Mouse (Mus musculus) ovary, adult 18-20 months (tissue): ENCODE results near the gene C1qa.

Experiments
- DNase-seq: peaks from one replicate; pipeline ENCODE4 v3.0.0; 2022; ENCODE audit warnings: low spot score, mixed read lengths

Gene C1qa

DNA sequence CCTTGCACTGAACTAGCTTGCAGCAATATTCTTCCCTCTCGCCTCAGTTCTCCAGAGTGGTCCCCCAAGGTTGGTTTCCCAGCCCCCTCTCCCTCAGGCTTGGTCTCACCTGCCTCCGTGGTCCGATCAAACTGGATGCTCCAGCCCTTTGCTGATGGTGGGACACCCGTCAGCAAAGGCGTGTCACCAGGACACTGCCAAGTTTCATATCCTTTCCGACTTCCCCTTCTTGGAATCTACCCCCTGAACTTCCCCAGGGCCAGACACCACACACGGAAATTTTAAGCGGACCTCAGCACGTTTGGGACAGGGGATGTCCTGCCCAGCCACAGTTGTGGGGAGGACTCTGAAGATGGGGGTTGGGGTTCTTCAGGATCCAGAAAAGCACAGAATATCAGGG, at the start of gene C1qa:
TSS of gene C1qa (minus strand) at position 167 of the 400 bp plus-strand sequence.
- no peak for DNase-seq

DNA sequence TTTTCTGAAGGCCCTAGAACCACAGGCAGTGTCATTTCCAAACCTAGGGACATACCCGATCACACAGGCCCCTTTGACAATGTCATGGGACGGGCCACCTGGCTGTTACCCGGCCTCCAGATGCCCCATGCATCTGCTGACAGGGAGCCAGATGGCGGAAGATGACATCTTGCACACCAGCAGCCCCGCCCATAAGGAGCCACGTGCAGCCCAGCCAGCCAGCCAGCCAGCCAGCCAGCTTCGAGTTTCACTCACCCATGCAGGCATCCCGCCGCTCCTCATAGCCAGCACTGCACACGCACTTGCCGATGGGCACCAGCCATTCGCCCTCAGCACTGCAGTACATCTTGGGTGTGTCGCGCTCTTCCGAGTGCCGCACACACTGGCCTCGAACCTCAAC, 46.8 kb upstream of the C1qa start:
- no peak for DNase-seq

DNA sequence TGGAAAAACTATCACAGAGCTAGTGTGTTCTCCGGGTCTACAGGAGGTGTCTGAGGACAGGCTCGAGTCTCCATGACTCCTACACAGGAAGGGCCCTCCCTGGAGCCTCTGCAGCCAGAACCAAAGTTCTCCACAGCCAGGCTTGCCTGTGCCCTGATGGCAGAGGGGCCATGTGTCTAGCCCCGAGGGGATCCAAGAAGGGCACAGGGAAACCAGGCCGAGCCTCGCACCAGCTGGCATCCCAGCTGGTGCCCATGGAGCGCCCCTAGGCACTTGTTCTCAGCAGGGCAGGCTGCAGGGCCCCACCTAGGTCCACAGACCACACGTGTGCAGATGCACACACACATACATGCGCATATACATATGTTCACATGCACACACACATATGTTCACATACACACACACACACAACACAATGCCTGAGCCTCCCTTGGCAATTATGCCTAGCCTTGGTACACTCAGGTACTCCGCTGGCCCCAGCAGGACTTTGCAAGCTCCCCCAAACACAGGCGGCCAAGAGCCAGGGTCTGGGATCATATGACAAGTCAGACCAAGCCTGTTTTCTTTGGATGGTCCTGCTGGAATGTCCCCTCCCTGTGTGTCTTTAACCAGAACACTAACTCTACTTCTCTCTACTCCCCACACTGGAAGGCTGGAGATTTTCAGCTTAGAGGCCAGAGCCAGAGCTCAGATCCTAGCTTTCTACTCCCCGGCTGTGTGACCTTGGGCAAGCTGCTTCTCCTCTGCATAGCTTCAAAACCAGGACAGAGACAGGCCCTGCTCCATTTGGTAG, 46.2 kb upstream of the C1qa start:
- DNase-seq = no peak

DNA sequence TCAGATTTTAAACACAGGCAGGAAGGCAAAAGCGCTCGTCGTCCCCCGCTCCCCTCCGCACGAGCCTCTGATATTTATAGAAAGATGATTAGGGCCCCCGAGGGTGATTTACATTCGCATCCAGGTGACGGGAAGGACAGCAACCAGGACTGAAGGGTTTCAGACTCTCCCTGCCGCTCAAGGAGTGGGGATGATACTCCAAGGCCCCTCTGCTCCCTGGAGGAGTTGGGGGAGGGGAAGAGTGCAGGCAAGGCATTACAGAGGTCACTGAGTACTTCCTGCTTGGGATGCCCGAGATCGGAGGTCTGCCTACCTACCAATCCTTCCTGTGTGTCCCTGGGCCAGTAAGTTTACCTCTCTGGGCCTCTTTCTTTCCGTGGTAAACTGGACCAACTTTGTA, 44.6 kb upstream of the C1qa start:
- no peak for DNase-seq

- no peak for DNase-seq
These were observed 44.2 kb upstream of the C1qa start for GRCm38 (mm10) chr4:136942761-136943160.

DNA sequence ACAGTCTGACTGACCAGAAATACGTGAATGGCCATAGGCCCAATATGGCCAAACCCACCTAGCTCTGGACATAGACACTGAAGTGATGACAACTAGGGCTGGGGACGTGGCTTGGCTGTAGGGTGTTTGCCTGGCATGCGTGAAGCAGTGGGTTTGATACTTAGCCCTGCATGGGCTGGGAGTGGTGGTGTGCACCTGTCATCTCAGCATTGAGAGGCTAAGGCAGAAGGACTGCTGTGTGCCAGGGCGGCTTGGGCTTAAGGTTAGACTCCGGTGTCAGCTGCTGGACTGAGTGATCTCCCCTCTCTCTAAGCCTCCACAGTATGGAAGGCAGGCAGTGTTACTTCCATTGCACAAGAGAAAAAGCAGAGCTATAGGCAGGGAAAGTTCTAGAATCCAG, 39.3 kb upstream of the C1qa start:
- DNase-seq = no peak

DNA sequence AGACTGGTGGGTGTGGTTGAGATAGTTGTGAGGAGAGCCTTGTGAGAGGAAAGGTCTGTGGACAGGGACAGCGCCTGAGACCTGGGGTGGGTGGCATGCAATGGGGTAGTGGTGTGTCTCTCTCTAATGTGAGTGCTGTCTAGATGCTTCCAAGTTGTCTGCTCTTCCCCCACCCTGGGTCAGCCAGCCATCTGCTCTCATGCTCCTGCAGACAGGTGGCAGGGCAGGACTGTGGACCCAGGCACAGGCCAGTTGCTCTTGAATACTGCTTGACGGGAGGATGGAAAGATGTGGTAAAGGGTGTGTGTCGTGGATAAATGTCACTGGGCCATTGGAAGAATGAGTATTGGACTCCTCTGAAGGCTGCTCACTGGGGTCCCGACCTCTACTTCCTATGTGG, 38.7 kb upstream of the C1qa start:
- DNase-seq = no peak

GRCm38 (mm10) chr4:136934746-136935613, 36.4 kb upstream of the C1qa start:
- DNase-seq = no peak

GRCm38 (mm10) chr4:136930474-136930873, 31.9 kb upstream of the C1qa start:
- no peak for DNase-seq

DNA sequence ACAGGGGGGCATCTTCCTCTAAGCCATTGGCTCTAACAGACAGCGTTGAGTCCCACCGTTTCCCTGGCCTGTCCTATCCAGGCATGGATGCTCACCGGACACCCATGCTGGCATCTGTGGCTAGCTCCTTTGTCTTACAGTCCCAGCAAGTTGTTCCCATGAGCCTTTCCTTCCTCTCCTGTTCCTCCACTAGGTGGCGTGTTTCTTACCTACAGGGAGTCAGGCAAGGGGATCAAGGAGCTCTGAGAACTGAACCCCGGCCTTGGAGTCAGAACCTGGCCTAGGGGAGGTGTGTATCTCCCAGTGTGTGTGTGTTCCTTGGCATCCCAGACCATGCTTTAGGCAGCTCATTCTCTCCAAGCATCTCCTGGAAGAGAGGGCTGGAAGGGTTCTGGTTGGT, 30.3 kb upstream of the C1qa start:
- no peak for DNase-seq

- no peak for DNase-seq
These were observed 27.2 kb upstream of the C1qa start for GRCm38 (mm10) chr4:136925804-136926203.

- peak; percentile 28 for DNase-seq
These were observed 25.9 kb upstream of the C1qa start for GRCm38 (mm10) chr4:136924529-136924928.

DNA sequence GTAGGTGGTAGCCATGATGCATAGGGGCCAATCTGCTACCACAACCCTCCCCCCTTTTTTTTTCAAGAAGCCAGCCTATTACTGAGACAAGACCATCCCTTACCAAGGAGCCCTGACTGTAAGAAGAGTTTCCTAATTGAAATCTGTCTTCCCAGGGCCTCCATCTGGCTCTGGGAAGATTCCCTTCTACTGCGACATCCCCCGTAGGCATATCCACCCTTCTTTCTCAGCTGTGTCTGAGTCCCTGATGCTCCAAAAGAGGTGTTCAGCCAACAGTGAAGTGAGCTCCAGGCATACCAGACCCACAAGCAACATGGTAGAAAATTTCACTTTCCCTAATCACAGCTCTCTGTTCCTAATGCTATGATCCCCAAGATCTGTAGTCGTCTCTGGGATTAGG, 20.9 kb upstream of the C1qa start:
- DNase-seq = no peak

DNA sequence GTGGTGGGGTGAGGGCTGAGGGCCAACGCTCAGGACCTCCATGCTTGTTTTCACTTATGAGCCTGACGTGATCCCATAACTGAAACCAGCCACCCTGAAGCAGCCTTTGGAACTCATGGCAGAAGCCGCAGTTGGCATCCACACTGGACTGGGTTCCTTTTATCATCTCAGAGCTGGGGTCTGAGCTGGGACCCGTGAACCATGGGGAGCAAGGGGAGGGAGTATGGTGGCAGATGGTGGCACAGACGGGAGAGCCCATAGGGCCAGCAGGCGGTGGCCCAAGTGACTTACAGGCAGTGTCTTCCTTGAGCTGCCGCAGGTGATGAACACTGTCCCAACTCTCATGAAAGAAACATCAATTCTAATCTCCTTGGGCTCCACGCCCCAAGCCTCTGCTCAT, 20.2 kb upstream of the C1qa start:
- no peak for DNase-seq

GRCm38 (mm10) chr4:136917165-136917524, 18.5 kb upstream of the C1qa start:
- no peak for DNase-seq

DNA sequence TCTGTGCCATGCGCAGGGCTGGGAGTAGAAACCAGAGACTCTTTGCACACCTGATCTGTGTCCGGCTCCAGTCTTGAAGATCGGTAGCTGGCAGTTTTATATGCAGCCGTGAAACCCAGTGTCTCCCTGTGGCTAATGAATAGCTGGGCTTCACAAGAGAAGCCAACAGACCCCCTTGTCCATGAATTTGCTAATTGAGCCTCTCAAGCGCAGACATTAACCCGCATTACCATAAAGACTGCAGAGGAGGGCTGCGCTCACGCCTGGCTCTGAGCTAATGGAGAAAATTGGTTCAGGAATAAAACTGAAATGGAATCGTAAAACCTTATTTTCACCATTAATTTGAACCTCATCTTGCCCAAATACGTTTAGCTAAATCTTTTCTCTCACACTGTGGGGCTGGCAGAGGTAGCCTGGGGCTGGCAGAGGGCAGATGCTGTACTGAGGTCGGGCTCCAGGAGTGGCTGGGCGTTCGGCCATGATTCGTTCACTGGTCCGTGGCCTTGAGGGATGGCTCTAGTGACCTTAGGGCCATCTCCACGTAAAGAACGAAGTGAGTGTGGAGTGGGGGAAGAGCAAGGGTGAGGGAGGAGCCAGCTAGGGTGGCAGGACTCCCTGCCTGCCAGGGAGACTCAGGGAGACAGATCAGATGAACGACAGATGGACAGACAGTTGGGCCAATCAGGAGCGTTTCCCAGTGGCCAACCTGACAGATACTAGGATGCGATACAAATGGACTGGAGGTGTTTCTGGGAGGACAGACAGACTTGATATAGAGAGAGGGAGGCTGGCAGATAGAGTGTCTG, 18.0 kb upstream of the C1qa start:
- DNase-seq = no peak

GRCm38 (mm10) chr4:136912841-136913240, 14.2 kb upstream of the C1qa start:
- no peak for DNase-seq

GRCm38 (mm10) chr4:136911804-136912203, 13.2 kb upstream of the C1qa start:
- no peak for DNase-seq

DNA sequence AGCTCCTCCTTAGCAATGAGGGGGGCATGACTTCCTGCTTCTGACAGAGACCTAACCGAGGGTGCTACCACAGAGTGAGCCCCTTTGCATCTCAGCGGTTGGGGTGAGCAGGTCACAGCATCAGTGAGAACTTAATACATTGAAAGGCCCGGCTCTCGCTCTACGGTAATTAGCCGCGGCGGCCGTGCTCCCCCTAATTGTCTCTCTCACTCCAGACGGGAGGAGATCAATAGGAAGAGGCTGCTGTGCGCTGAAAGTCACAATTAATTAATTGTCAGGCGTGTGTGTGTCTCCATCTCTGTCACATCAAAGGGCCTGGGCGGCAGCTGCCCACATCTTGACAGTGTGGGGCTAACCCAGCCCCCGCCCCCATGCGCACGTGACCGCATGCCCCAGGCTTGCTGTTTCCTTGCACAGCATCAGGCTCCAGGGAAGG, 12.6 kb upstream of the C1qa start:
- DNase-seq = no peak

- DNase-seq = no peak
These were observed 9.2 kb upstream of the C1qa start for GRCm38 (mm10) chr4:136907809-136908208.

DNA sequence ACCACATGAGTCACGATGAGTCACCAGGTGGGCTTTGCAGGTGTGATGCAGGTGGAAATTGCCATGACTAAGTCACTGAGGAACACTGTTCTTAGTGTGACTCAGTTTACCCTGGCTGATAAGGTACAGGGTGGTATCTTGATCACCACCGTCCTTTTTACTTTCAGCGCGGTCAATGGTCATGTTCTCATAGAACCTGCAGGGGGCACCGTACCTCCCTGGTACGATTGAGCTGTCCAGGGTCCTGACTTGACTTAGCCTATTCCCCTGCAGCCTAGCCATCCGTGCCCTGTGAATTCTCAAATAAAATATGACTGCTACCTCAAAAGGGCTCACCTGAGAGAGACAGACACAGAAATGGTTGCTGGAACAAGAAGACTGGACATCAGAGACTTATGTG, 8.4 kb upstream of the C1qa start:
- DNase-seq = no peak

DNA sequence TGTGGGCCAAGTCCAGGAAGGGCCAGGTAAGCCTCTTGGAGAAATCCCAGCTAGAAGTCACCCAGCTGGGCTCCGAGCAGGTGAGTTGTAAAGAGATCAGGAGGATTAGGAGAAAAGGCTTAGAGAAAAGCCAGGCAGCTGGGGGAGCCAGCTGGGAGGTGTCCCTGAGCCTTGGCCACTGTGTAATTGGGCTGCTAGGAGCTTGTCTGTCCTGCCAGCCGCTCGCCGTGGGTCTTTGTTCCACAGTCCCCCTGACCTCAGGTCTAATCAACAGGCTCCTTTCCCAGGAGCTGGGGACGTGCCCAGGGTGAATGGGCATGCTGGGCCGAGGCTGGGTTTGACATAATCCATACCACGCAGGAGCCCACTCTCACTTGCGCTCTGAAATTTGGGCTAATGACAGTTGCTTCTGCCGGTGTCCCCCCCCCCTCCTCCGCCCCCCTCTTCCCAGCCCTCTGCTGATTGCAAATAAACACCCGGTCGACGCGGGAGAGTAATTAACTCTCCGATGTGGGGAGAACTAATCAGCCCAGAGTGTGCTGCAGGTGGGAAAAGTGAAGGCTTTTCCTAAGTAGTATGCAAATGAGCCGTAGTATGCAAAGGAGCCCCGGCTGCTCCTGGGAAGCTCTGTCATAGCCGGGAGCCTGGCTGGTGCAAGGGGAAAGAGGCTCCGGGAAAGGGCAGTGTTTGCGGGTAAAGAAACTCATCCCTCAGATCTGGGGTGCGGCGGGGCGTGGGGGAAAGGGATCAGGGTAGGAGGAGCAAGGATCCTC, 6.3 kb upstream of the C1qa start:
- DNase-seq = no peak
